Mouse (Mus musculus): Measurements from ENCODE around the gene Dcaf8. TPM values are rescaled to one million over a fixed set of nuclear protein-coding genes. Genes with fewer than 3 reads are reported as not detected.

Gene Dcaf8
- 31.7 and 32.1 TPM in 2 replicates for total RNA-seq (2012; rRNA removed)
- polyA plus RNA-seq (2012; ENCODE audit: insufficient read depth in 1 of 2, insufficient read length in 2 of 2, low read depth in 1 of 2, low replicate concordance in 2 of 2, missing spikeins in 1 of 2), result 10 to 100 TPM; 45.8 to 49.0 TPM

- Histone ChIP-seq H3K27ac (ENCODE audit: control insufficient read depth, low read depth, low read length) (peak within 1 kb of the TSS; percentile 93), H3K4me1 (ENCODE audit: control insufficient read depth in 1 of 2, insufficient read depth in 2 of 2, low read length in 2 of 2) (peaks cover 0 to 10% of the 10 kb centered on the region in 2 experiments; a peak in 3 of 4 replicates), H3K9me3 (replicated peaks; ENCODE audit: insufficient read depth, low read length) (no peaks in the 10 kb centered on the region), H3K27me3 (ENCODE audit: control insufficient read depth in 1 of 2, insufficient read depth in 2 of 2, low read length in 2 of 2) (no peaks in the 10 kb centered on the region), H3K4me3 (ENCODE audit: control insufficient read depth in 1 of 2, insufficient read depth in 1 of 2, low read depth in 2 of 2, low read length in 2 of 2) (peak within 1 kb of the TSS; percentile 86 to 99), H3K9ac (ENCODE audit: control insufficient read depth, low read depth, low read length, poor library complexity, severe bottlenecking) (peak within 1 kb of the TSS; percentile 99), H3K36me3 (ENCODE audit: control insufficient read depth in 1 of 2, insufficient read depth in 2 of 2, low read length in 2 of 2) (peaks cover 3 to 14% of the 10 kb centered on the region in 2 experiments), H3K79me2 (ENCODE audit: control insufficient read depth, insufficient read depth, low read length, poor library complexity) (peaks cover 26% of the 10 kb centered on the region)
- DNase-seq (ENCODE audit: low read depth, low spot score), result peak; percentile 98
- peak; percentile 75 for TF ChIP-seq ZMIZ1 (IDR thresholded peaks at IDR 0.05; ENCODE audit: low read depth, low read length)
- no peak; the same call in none of the 2 replicates for TF ChIP-seq MYC (IDR thresholded peaks at IDR 0.05; ENCODE audit: low read depth, low read length)
- peak; percentile 94 to 97 for TF ChIP-seq POLR2A (IDR thresholded peaks at IDR 0.05; ENCODE audit: control insufficient read depth in 1 of 2, insufficient read depth in 1 of 2, low read depth in 1 of 2, low read length in 2 of 2, poor library complexity in 1 of 2)
- TF ChIP-seq MEF2A (IDR thresholded peaks at IDR 0.05; ENCODE audit: extremely low read depth, insufficient replicate concordance, low read depth, low read length, poor library complexity, severe bottlenecking), result 0 out of 2 replicates have a peak, but pooled peaks have one; percentile 57
- no peak for TF ChIP-seq MYB (IDR thresholded peaks at IDR 0.05; ENCODE audit: low read depth, low read length)
- TF ChIP-seq ZC3H11A (IDR thresholded peaks at IDR 0.05; ENCODE audit: low read depth, low read length), result no peak
- no peak for TF ChIP-seq RAD21 (IDR thresholded peaks at IDR 0.05; ENCODE audit: low read depth, low read length)
- peak; percentile 18; the same call in 1 of the 2 replicates for TF ChIP-seq UBTF (IDR thresholded peaks at IDR 0.05; ENCODE audit: borderline replicate concordance, insufficient read depth, low read depth, low read length)
- TF ChIP-seq HCFC1 (IDR thresholded peaks at IDR 0.05; ENCODE audit: low read depth, low read length), result peak; percentile 94
- TF ChIP-seq USF2 (IDR thresholded peaks at IDR 0.05; ENCODE audit: borderline replicate concordance in 1 of 2, insufficient read depth in 1 of 2, low read depth in 1 of 2, low read length in 2 of 2), result no peak
- TF ChIP-seq ETS1 (IDR thresholded peaks at IDR 0.05; ENCODE audit: low read depth, low read length), result no peak
- no peak for TF ChIP-seq ZNF384 (IDR thresholded peaks at IDR 0.05; ENCODE audit: low read depth, low read length)
- TF ChIP-seq NRF1 (IDR thresholded peaks at IDR 0.05; ENCODE audit: insufficient read depth, low read depth, low read length, poor library complexity, severe bottlenecking), result peak; percentile 93
- no peak for TF ChIP-seq RCOR1 (IDR thresholded peaks at IDR 0.05; ENCODE audit: low read depth, low read length)
- peak; percentile 95; the same call in 1 of the 2 replicates for TF ChIP-seq POLR2AphosphoS2 (IDR thresholded peaks at IDR 0.05; ENCODE audit: low read length)
- peak; percentile 73 for TF ChIP-seq SIN3A (IDR thresholded peaks at IDR 0.05; ENCODE audit: low read length)
- no peak for TF ChIP-seq BHLHE40 (IDR thresholded peaks at IDR 0.05; ENCODE audit: borderline replicate concordance, low read depth, low read length)
- no peak for TF ChIP-seq GABPA (IDR thresholded peaks at IDR 0.05; ENCODE audit: low read depth, low read length)
- TF ChIP-seq TCF12 (IDR thresholded peaks at IDR 0.05; ENCODE audit: low read depth, low read length), result peak; percentile 87
- no peak for TF ChIP-seq GATA1 (IDR thresholded peaks at IDR 0.05; ENCODE audit: low read depth, low read length)
- TF ChIP-seq MAX (IDR thresholded peaks at IDR 0.05; ENCODE audit: low read length), result no peak
- no peak for TF ChIP-seq JUND (IDR thresholded peaks at IDR 0.05; ENCODE audit: low read depth, low read length)
- TF ChIP-seq SMC3 (IDR thresholded peaks at IDR 0.05; ENCODE audit: low read depth, low read length), result no peak
- TF ChIP-seq CTCF (IDR thresholded peaks at IDR 0.05 in 2 of 3, conservative IDR thresholded peaks at IDR 0.05 in 1 of 3; ENCODE audit: control insufficient read depth in 1 of 3, insufficient read depth in 1 of 3, low read depth in 2 of 3, low read length in 3 of 3, poor library complexity in 1 of 3, severe bottlenecking in 1 of 3), result no peak
- TF ChIP-seq EP300 (IDR thresholded peaks at IDR 0.05; ENCODE audit: low read depth in 1 of 2, low read length in 2 of 2), result peak in 1 of 2 experiments; percentile 28; a peak in 1 of 4 replicates
- no peak for TF ChIP-seq TAL1 (IDR thresholded peaks at IDR 0.05; ENCODE audit: low read length)
- peak; percentile 78 for TF ChIP-seq MXI1 (IDR thresholded peaks at IDR 0.05; ENCODE audit: low read depth, low read length)
- TF ChIP-seq CHD1 (IDR thresholded peaks at IDR 0.05; ENCODE audit: low read depth, low read length), result no peak
- TF ChIP-seq USF1 (IDR thresholded peaks at IDR 0.05; ENCODE audit: low read depth, low read length), result no peak; the same call in 1 of the 2 replicates
- TF ChIP-seq MAZ (IDR thresholded peaks at IDR 0.05; ENCODE audit: low read depth, low read length), result 0 out of 2 replicates have a peak, but pooled peaks have one; percentile 52
- no peak for TF ChIP-seq ELF1 (IDR thresholded peaks at IDR 0.05; ENCODE audit: low read depth, low read length)
- peak; percentile 90 for TF ChIP-seq KAT2A (conservative IDR thresholded peaks at IDR 0.05; ENCODE audit: low read depth, low read length)
- peak; percentile 87 for TF ChIP-seq CHD2 (IDR thresholded peaks at IDR 0.05; ENCODE audit: low read length)
- TF ChIP-seq POLR2AphosphoS5 (IDR thresholded peaks at IDR 0.05; ENCODE audit: borderline replicate concordance, low read depth, low read length), result peak; percentile 72; the same call in 1 of the 2 replicates
- TF ChIP-seq E2F4 (IDR thresholded peaks at IDR 0.05; ENCODE audit: borderline replicate concordance, low read depth, low read length), result no peak
- peak; percentile 88 for TF ChIP-seq TBP (IDR thresholded peaks at IDR 0.05; ENCODE audit: low read depth, low read length)
These were observed at the start of gene Dcaf8 for GRCm38 (mm10) chr1:172147835-172148278. Dcaf8 (plus strand) TSS chr1:172148084.

Measured in MEL (cell line).